Mouse (Mus musculus) hindbrain, embryonic 14.5 days (tissue): ENCODE results near the gene Cela1. TPM values are rescaled to one million over a fixed set of nuclear protein-coding genes. Genes with fewer than 3 reads are reported as not detected.

Experiments
- ATAC-seq: fragments of 200-750 bp; cut with Nextera tagmentation; 2 replicates; pipeline ENCODE4 v1.8.0; 2017; ENCODE audit warnings: moderate number of reproducible peaks, mild to moderate bottlenecking, moderate TSS enrichment, moderate library complexity; ENCODE audit not compliant: low FRiP score
- DNase-seq: peaks from one replicate; pipeline ENCODE4 v3.0.0-alpha.2; 2015; ENCODE audit warnings: low spot score
- H3K27ac ChIP-seq: fragments of 300-500 bp; sonication (generic); 2 replicates; pipeline ENCODE4 v1.5.1; 2014; ENCODE audit warnings: mild to moderate bottlenecking, moderate library complexity
- H3K27me3 ChIP-seq: fragments of 300-500 bp; sonication (generic); 2 replicates; pipeline ENCODE4 v1.6.1; 2014; ENCODE audit warnings: mild to moderate bottlenecking, low read length, mixed read lengths; ENCODE audit not compliant: control insufficient read depth, insufficient read depth
- H3K36me3 ChIP-seq: fragments of 300-500 bp; sonication (generic); replicated peaks from 2 replicates; pipeline ENCODE4 v1.6.1; 2014; ENCODE audit not compliant: control insufficient read depth, insufficient read depth
- H3K4me1 ChIP-seq: fragments of 300-500 bp; sonication (generic); replicated peaks from 2 replicates; pipeline ENCODE4 v1.6.1; 2014; ENCODE audit warnings: antibody characterized with exemption, low read length, mixed read lengths; ENCODE audit not compliant: control insufficient read depth, insufficient read depth
- H3K4me2 ChIP-seq: fragments of 300-500 bp; sonication (generic); replicated peaks from 2 replicates; pipeline ENCODE4 v1.6.1; 2014; ENCODE audit warnings: mild to moderate bottlenecking, moderate library complexity
- H3K4me3 ChIP-seq: fragments of 300-500 bp; sonication (generic); replicated peaks from 2 replicates; pipeline ENCODE4 v1.5.1; 2014; ENCODE audit warnings: mild to moderate bottlenecking, low read length
- H3K9ac ChIP-seq: fragments of 300-500 bp; sonication (generic); 2 replicates; pipeline ENCODE4 v1.6.1; 2014
- H3K9me3 ChIP-seq: fragments of 300-500 bp; sonication (generic); 2 replicates; pipeline ENCODE4 v1.6.1; 2016; ENCODE audit warnings: low read length; ENCODE audit not compliant: control insufficient read depth
- WGBS: fragments of 180-500 bp; shearing (Covaris S2); extraction: QIAGEN DNeasy Blood & Tissue Kit; methylation state at CpG from one replicate; pipeline ENCODE4 v1.1.7; 2014; 5-methylcytosine and 5-hydroxymethylcytosine counted together
- polyA plus RNA-seq: library from polyadenylated mRNA; unstranded; fragments of >200 nt; fragmentation: Nextera tagmentation; extraction: Ambion mirVana; gene quantifications from 2 replicates; pipeline ENCODE4 v1.2.1, GENCODE M21; 2014

The Cela1 gene
- polyA plus RNA-seq: 1.0 and 1.4 TPM in 2 replicates

- no peaks in the 10 kb centered on the region for H3K27me3 ChIP-seq
- H3K4me3 ChIP-seq: no peak within 1 kb of the TSS
- no peaks in the 10 kb centered on the region for H3K4me1 ChIP-seq
- H3K27ac ChIP-seq: no peak within 1 kb of the TSS
- H3K36me3 ChIP-seq: no peaks in the 10 kb centered on the region
- peaks cover 10% of the 10 kb centered on the region for H3K9me3 ChIP-seq
- no peak within 1 kb of the TSS for H3K9ac ChIP-seq
- no peak for DNase-seq
- no peak within 1 kb of the TSS for H3K4me2 ChIP-seq
- no peak for ATAC-seq
- WGBS: 85% methylated on average over 8 of the region's 8 CpGs
Observed at GRCm38 (mm10) chr15:100687430-100687971, at the start of gene Cela1. Gene Cela1, minus strand, starts transcription at chr15:100687921.

- no peak overlapping the region for H3K27ac ChIP-seq
- ATAC-seq (no peak), DNase-seq (no peak)
- no peaks in the 10 kb centered on the region for H3K4me1 ChIP-seq
- WGBS: 84% methylated on average over 9 of the region's 9 CpGs
- peaks cover 3% of the 10 kb centered on the region for H3K27me3 ChIP-seq
- no peak overlapping the region for H3K4me2 ChIP-seq
- H3K36me3 ChIP-seq: no peaks in the 10 kb centered on the region
- H3K4me3 ChIP-seq: no peak overlapping the region
- H3K9ac ChIP-seq: no peak overlapping the region
- H3K9me3 ChIP-seq: no peaks in the 10 kb centered on the region
Observed at GRCm38 (mm10) chr15:100735953-100736300, 48.2 kb upstream of the Cela1 start.

DNA sequence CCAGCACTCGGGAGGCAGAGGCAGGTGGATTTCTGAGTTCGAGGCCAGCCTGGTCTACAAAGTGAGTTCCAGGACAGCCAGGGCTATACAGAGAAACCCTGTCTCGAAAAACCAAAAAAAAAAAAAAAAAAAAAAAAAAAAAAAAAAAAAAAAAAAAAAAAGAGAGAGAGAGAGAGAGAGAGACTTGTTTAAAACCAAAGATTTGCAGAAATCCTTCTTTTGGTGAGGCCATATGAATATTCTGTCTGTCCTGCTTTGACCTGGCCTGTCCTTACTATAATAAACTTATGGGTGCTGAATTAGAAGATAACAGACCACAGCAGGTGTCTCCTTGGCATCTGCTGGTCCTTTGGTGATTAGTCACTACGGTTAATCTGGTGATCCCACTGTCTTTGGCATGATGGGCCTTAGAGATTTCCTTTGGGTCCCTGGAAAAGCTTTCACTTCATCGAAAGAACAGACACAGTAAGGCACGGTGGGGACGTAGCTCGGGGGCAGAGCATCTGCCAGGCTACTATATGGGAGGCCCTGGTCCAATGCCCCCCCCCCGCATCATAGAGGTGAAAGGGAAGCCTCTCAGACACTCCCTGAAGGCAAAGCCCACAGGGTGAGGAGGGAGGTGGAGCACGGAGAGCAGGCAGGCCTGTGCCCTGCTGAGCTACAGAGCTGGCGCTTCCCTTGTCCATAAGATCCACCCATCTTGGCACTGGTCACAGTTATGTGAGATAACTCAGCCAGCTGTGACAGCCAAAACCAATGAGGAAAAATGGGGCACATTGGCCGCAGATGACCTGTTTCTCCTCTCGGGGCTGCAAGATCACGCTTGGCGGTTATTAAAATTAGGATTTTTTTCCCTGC lies 47.6 kb upstream of the Cela1 start:
- H3K4me3 ChIP-seq: no peak overlapping the region
- H3K4me1 ChIP-seq: no peaks in the 10 kb centered on the region
- no peak overlapping the region for H3K9ac ChIP-seq
- 81% methylated on average over 14 of the region's 15 CpGs for WGBS
- H3K36me3 ChIP-seq: no peaks in the 10 kb centered on the region
- H3K9me3 ChIP-seq: no peaks in the 10 kb centered on the region
- DNase-seq (no peak), ATAC-seq (no peak)
- no peak overlapping the region for H3K4me2 ChIP-seq
- no peak overlapping the region for H3K27ac ChIP-seq
- peaks cover 9% of the 10 kb centered on the region for H3K27me3 ChIP-seq

GRCm38 (mm10) chr15:100732580-100732979 lies 44.9 kb upstream of the Cela1 start:
- Histone ChIP-seq H3K9me3 (no peaks in the 10 kb centered on the region), H3K4me1 (0 out of 2 replicates have a peak, but pooled peaks cover 6% of the 10 kb centered on the region), H3K4me2 (no peak overlapping the region), H3K27ac (no peak overlapping the region), H3K4me3 (no peak overlapping the region), H3K36me3 (no peaks in the 10 kb centered on the region), H3K27me3 (peaks cover 37% of the 10 kb centered on the region), H3K9ac (no peak overlapping the region)
- no peak for DNase-seq
- 33% methylated on average over 5 of the region's 5 CpGs for WGBS
- ATAC-seq: no peak

DNA sequence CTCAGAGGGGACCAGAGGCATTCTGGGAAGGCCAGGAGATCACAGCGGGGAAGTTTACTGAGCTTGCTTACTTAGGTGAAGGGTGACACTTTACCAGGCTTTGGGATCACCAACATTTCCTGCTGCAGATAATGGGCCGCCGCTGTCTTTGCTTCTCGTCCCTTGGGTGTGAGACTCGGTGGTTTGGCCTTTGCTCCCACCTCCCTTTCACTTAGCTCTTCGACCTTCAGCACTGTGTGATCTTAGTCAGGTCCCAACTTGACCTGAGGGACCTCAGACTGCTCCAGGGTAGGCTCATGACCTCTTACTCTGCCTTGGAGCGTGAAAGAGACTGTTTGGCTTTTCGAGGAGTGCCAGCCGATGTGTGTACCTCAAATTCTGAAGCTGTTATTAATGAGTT lies 43.4 kb upstream of the Cela1 start:
- DNase-seq (no peak), ATAC-seq (no peak)
- no peaks in the 10 kb centered on the region for H3K9me3 ChIP-seq
- no peaks in the 10 kb centered on the region for H3K36me3 ChIP-seq
- no peak overlapping the region for H3K4me2 ChIP-seq
- WGBS: 53% methylated on average over 9 of the region's 9 CpGs
- H3K27ac ChIP-seq: no peak overlapping the region
- H3K27me3 ChIP-seq: peaks cover 43% of the 10 kb centered on the region
- H3K4me3 ChIP-seq: no peak overlapping the region
- 0 out of 2 replicates have a peak, but pooled peaks cover 6% of the 10 kb centered on the region for H3K4me1 ChIP-seq
- H3K9ac ChIP-seq: no peak overlapping the region

- Histone ChIP-seq H3K9me3 (no peaks in the 10 kb centered on the region), H3K4me1 (0 out of 2 replicates have a peak, but pooled peaks cover 6% of the 10 kb centered on the region), H3K27me3 (peaks cover 43% of the 10 kb centered on the region), H3K27ac (no peak within 1 kb of the TSS), H3K9ac (peak within 1 kb of the TSS; percentile 37; the same call in 1 of the 2 replicates), H3K4me2 (peak within 1 kb of the TSS; percentile 51), H3K36me3 (no peaks in the 10 kb centered on the region), H3K4me3 (peak within 1 kb of the TSS; percentile 29)
- DNase-seq (no peak), ATAC-seq (no peak)
- WGBS: 6% methylated on average over 57 of the region's 57 CpGs
Observed at GRCm38 (mm10) chr15:100729281-100729985, 41.7 kb upstream of the Cela1 start, which contains the start of gene Galnt6. Gene Galnt6, minus strand, starts transcription at chr15:100729376.

DNA sequence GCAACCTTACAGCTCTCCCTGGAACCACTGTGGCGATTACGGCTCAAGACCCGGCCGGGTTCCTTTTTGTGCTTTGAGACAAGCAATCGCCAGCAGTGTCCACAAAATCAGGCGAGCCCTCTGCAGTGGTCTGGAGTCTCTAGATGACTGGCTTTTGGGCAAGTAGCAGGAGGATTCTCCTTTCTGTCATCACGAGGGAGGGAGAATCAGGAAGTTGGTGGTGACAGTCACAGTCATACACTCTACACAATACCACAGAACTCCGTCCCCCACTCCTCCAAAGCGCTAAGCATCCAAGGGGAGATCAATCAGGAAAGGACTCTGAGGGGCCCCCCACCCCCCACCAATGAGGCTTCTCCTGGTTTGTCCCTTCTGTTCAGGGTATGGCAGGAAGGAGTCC lies 40.9 kb upstream of the Cela1 start:
- ATAC-seq: no peak
- peaks cover 43% of the 10 kb centered on the region for H3K27me3 ChIP-seq
- no peak for DNase-seq

DNA sequence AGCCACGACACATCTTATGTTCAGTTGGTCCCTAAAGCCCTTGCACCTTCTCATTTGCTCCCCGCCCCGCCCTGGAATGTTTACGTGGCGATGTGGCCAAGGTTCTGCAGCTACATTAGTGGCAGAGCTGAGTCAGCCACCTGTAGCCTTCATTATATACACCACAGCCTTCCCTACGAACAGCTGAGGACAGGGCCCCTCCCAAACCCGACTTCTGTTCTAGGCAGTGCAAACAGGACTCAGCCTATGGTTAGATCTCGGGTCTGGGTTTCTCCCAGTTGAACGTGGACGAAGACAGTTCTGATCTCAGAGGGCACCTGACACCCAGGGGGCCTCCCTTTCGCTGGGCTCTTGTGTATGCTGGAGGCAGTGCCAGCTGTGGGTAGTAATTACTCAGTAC lies 40.1 kb upstream of the Cela1 start:
- peaks cover 43% of the 10 kb centered on the region for H3K27me3 ChIP-seq
- no peak for ATAC-seq

More for the DNA sequence above, 40.9 kb upstream of the Cela1 start:
- peak overlapping the region; percentile 51 for H3K4me2 ChIP-seq
- H3K27ac ChIP-seq: no peak overlapping the region
- H3K9me3 ChIP-seq: no peaks in the 10 kb centered on the region
- H3K9ac ChIP-seq: peak overlapping the region; percentile 37; the same call in 1 of the 2 replicates
- H3K36me3 ChIP-seq: no peaks in the 10 kb centered on the region
- peak overlapping the region; percentile 29 for H3K4me3 ChIP-seq
- WGBS: 29% methylated on average over 9 of the region's 9 CpGs
- H3K4me1 ChIP-seq: 0 out of 2 replicates have a peak, but pooled peaks cover 6% of the 10 kb centered on the region

GRCm38 (mm10) chr15:100726721-100727120 lies 39.0 kb upstream of the Cela1 start:
- 85% methylated on average over 11 of the region's 11 CpGs for WGBS

More for the DNA sequence above, 40.1 kb upstream of the Cela1 start:
- H3K9me3 ChIP-seq: no peaks in the 10 kb centered on the region
- H3K27ac ChIP-seq: no peak overlapping the region
- H3K9ac ChIP-seq: no peak overlapping the region
- H3K4me2 ChIP-seq: no peak overlapping the region
- H3K4me3 ChIP-seq: no peak overlapping the region
- H3K4me1 ChIP-seq: 0 out of 2 replicates have a peak, but pooled peaks cover 6% of the 10 kb centered on the region
- H3K36me3 ChIP-seq: no peaks in the 10 kb centered on the region
- no peak for DNase-seq
- WGBS: 86% methylated on average over 11 of the region's 11 CpGs

More at GRCm38 (mm10) chr15:100726721-100727120, 39.0 kb upstream of the Cela1 start:
- Histone ChIP-seq H3K27me3 (peaks cover 43% of the 10 kb centered on the region), H3K4me2 (no peak overlapping the region), H3K9me3 (no peaks in the 10 kb centered on the region), H3K4me3 (no peak overlapping the region), H3K27ac (no peak overlapping the region), H3K4me1 (0 out of 2 replicates have a peak, but pooled peaks cover 6% of the 10 kb centered on the region), H3K36me3 (no peaks in the 10 kb centered on the region), H3K9ac (no peak overlapping the region)
- ATAC-seq (no peak), DNase-seq (no peak)
